Mouse (Mus musculus): ENCODE results near the gene Trp53tg5.

DNA sequence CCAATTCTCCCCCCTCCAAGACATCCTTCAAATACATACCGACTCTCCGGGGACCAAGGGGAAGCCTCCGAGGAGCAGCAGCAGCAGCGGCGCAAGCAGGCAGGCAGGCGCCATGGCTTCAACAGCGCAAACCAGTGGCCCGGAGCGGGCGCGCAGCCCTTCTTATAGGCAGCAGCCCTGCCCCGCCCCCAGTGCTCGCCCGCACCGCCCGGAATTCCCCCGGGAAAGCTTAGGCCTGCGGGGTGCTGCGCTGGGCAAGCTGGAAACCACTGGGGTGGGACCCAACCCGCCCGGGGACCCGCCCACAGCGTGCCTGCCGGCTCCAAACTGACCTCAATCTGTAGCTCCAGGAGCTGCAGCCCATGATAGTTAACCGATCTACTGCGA, 30.5 kb downstream of the Trp53tg5 start:
- no peak for TF ChIP-seq EP300 (optimal IDR thresholded peaks at IDR 0.05)
- TF ChIP-seq CTCF (IDR thresholded peaks at IDR 0.05; ENCODE audit: low read depth): peak; percentile 48

All from stomach, postnatal 0 days (tissue).